Mouse (Mus musculus) hindbrain, embryonic 11.5 days (tissue): Measurements from ENCODE around the gene Gm20388. TPM values are rescaled to one million over a fixed set of nuclear protein-coding genes. Genes with fewer than 3 reads are reported as not detected.
"Not testable (repeated sequence)": the region's sequence is repeated elsewhere in the genome, so short reads cannot be mapped to it uniquely, and the experiment has no call there.

Experiments
- ATAC-seq: fragments of 200-750 bp; cut with Nextera tagmentation; 2 replicates; pipeline ENCODE4 v1.8.0; 2017; ENCODE audit warnings: mild to moderate bottlenecking, moderate TSS enrichment, moderate library complexity; ENCODE audit not compliant: low FRiP score
- DNase-seq: peaks from one replicate; pipeline ENCODE4 v3.0.0-alpha.2; 2015; ENCODE audit warnings: low spot score
- H3K27ac ChIP-seq: fragments of 300-500 bp; sonication (generic); 2 replicates; pipeline ENCODE4 v1.5.1; 2014; ENCODE audit warnings: mild to moderate bottlenecking, low read depth, low read length
- H3K27me3 ChIP-seq: fragments of 300-500 bp; sonication (generic); 2 replicates; pipeline ENCODE4 v1.6.1; 2014; ENCODE audit warnings: mild to moderate bottlenecking, low read length, moderate library complexity, mixed read lengths; ENCODE audit not compliant: control insufficient read depth, insufficient read depth
- H3K36me3 ChIP-seq: fragments of 300-500 bp; sonication (generic); 2 replicates; pipeline ENCODE4 v1.6.1; 2014; ENCODE audit warnings: mild to moderate bottlenecking, low read length, moderate library complexity, mixed read lengths; ENCODE audit not compliant: control insufficient read depth, insufficient read depth
- H3K4me1 ChIP-seq: fragments of 300-500 bp; sonication (generic); replicated peaks from 2 replicates; pipeline ENCODE4 v1.6.1; 2014; ENCODE audit warnings: low read length, mixed read lengths; ENCODE audit not compliant: control insufficient read depth, insufficient read depth
- H3K4me2 ChIP-seq: fragments of 300-500 bp; sonication (generic); replicated peaks from 2 replicates; pipeline ENCODE4 v1.6.1; 2014; ENCODE audit warnings: mild to moderate bottlenecking, low read depth, low read length
- H3K4me3 ChIP-seq: fragments of 300-500 bp; sonication (generic); 2 replicates; pipeline ENCODE4 v1.5.1; 2014; ENCODE audit warnings: low read depth, low read length
- H3K9ac ChIP-seq: fragments of 300-500 bp; sonication (generic); 2 replicates; pipeline ENCODE4 v1.6.1; 2014; ENCODE audit warnings: low read depth, low read length
- H3K9me3 ChIP-seq: fragments of 300-500 bp; sonication (generic); 2 replicates; pipeline ENCODE4 v1.6.1; 2016; ENCODE audit warnings: low read length; ENCODE audit not compliant: control insufficient read depth
- WGBS: fragments of 180-500 bp; shearing (Covaris S2); extraction: QIAGEN DNeasy Blood & Tissue Kit; methylation state at CpG from one replicate; pipeline ENCODE4 v1.1.7; 2014; 5-methylcytosine and 5-hydroxymethylcytosine counted together
- polyA plus RNA-seq: library from polyadenylated mRNA; unstranded; fragments of >200 nt; fragmentation: Nextera tagmentation; extraction: Ambion mirVana; gene quantifications from 2 replicates; pipeline ENCODE4 v1.2.1, GENCODE M21; 2014

Gene Gm20388
- polyA plus RNA-seq, 1 experiment from 2014 or later: 11.8 TPM

DNA sequence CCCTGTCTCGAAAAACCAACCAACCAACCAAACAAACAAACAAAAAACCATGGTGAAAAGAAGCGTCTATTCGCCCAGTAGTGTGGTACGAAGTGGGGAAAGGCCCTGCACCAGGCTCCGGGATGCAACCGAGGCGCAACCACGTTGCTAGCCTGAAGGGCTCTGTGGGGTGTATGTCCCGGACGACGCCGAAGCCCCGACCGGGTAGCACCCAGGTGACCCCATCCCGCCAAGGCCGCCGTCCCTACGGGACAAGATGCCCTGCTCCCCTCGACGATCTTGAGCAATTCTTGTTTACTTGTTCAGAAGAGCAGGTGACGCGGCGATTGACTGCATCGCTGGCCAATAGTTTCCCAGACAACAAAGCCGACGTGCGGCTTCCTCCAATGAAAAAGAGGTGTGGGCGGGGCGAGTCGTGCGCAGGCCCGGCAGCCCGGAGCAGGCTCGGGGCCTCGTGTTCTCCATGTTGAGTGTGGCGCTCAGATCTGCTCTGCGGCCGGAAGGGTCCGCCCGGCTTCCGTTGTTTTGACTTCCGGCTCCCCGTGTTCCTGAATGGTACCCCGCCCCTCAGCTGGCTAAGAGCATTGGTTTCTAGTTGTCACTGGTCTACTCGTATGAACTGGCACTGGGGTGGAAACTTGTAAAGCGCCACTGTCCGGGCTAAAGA lies 1674.7 kb downstream of the Gm20388 start:
- H3K4me3 ChIP-seq: peak overlapping the region; percentile 49
- ATAC-seq: peak; percentile 96
- no peaks in the 10 kb centered on the region for H3K36me3 ChIP-seq
- peak overlapping the region; percentile 63 for H3K4me2 ChIP-seq
- DNase-seq: peak; percentile 98
- no peak overlapping the region for H3K27ac ChIP-seq
- WGBS: 1% methylated on average over 47 of the region's 47 CpGs
- no peaks in the 10 kb centered on the region for H3K9me3 ChIP-seq
- H3K9ac ChIP-seq: peak overlapping the region; percentile 58
- H3K27me3 ChIP-seq: no peaks in the 10 kb centered on the region
- H3K4me1 ChIP-seq: no peaks in the 10 kb centered on the region

DNA sequence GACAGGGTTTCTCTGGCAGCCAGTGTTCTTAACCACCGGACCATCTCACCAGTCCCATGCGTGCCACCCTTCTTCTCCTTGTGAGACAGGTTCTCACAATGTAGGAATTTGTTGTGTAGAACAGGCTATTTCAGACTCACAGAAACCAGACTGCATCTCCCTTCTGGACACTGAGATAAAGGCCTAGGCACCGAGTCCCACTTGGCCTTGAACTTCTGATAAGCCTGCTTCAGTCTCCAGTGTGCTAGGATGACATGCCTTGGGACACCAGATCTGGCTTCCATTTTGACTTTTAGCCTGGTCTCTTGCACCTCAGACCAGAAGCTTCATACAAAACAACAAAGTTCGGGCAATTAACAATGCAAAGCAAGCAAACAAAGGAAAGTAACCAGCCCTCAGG lies 1678.1 kb downstream of the Gm20388 start:
- WGBS: 90% methylated on average over 4 of the region's 4 CpGs
- ATAC-seq: no peak
- DNase-seq: no peak
- no peaks in the 10 kb centered on the region for H3K27me3 ChIP-seq
- H3K4me3 ChIP-seq: no peak overlapping the region
- H3K9me3 ChIP-seq: no peaks in the 10 kb centered on the region
- no peak overlapping the region for H3K27ac ChIP-seq
- peaks cover 4% of the 10 kb centered on the region for H3K4me1 ChIP-seq
- H3K36me3 ChIP-seq: no peaks in the 10 kb centered on the region
- no peak overlapping the region for H3K4me2 ChIP-seq
- H3K9ac ChIP-seq: no peak overlapping the region

DNA sequence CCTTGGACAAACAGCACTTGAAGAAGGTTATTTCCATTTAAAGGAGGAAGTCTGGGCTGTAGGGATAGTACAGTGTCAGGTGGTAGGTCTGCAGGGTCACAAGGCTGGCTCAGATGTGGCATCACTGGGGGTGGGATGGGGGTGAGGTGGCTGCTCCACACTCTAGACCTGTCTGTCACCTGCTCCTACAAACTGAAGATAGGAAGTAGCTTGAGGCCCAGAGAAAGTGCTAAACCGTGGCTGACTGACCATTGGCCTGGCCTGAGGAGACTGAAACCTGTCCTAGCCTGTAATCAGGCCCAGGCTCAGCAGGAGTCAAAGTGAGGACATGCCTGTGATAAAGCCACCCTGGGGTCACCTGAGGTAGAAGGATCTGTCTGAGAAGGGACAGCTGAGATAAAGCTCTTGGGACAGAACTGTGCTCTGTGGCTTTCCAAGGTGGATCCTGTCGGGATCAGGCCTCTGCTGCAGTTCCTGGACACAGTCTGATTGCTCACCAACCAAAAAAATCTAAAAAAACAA lies 1678.6 kb downstream of the Gm20388 start:
- Histone ChIP-seq H3K9me3 (no peaks in the 10 kb centered on the region), H3K27me3 (no peaks in the 10 kb centered on the region), H3K9ac (no peak overlapping the region), H3K27ac (peak overlapping the region; percentile 47; the same call in 1 of the 2 replicates), H3K36me3 (no peaks in the 10 kb centered on the region), H3K4me3 (no peak overlapping the region), H3K4me1 (peaks cover 4% of the 10 kb centered on the region), H3K4me2 (no peak overlapping the region)
- DNase-seq (no peak), ATAC-seq (no peak)
- 40% methylated on average over 2 of the region's 2 CpGs for WGBS

DNA sequence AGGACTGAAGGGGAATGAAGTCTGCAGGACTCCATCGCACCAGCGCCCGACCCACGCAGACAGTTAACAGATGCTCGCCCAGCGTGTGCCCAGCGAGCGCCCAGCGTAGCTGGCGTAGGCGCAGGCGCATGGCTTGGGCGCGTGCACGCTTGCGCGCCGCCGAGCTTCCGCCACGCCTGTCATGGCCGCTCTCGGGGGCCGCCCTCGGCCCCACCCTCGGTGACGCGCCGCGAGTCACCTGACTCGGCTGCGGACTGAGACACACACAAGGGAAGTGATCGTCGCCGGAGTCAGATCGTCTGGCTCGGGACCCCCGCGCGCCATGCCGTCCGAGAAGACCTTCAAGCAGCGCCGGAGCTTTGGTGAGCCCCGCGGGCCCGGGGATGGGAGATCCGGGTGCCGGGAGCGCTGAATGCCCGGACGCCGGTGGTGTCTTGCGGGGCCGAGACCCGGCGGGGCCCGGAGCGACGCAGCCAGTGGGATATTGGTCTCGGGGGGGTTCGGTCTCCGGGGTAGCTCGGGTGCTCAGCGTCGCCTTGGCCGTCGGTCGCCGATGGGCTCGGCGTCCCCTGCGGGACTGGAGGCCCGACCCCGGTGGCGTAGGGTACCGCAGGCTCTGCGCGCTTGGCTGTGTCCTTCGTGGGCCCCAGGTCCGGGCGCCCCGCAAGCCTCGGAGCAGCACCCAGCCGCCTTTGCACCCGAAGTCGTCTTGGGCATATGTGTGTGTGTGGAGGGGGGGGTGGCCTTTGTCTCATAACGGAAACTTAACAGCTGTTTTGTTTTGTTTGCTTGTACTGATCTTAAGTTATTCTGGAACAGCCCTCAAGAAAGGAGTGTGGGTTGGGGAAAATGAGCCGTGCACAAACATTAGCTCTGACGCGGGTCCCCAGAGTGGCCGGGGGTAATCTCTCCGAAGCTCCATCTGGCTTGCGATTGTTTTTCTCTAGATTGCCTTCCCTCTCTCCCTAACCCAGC lies 1679.8 kb downstream of the Gm20388 start, which contains the start of gene Map1lc3b:
Gene Map1lc3b, plus strand, starts transcription at position 159 of the 975 bp plus-strand sequence.
- peak within 1 kb of the TSS; percentile 65; the same call in 1 of the 2 replicates for H3K27ac ChIP-seq
- H3K4me3 ChIP-seq: peak within 1 kb of the TSS; percentile 93
- H3K4me2 ChIP-seq: peak within 1 kb of the TSS; percentile 68
- DNase-seq (peak; percentile 99), ATAC-seq (peak; percentile 92)
- peaks cover 4% of the 10 kb centered on the region for H3K4me1 ChIP-seq
- no peaks in the 10 kb centered on the region for H3K9me3 ChIP-seq
- under 1% methylated on average over 86 of the region's 94 CpGs for WGBS
- H3K9ac ChIP-seq: peak within 1 kb of the TSS; percentile 83
- no peaks in the 10 kb centered on the region for H3K27me3 ChIP-seq
- H3K36me3 ChIP-seq: no peaks in the 10 kb centered on the region; the same call in 1 of the 2 replicates

DNA sequence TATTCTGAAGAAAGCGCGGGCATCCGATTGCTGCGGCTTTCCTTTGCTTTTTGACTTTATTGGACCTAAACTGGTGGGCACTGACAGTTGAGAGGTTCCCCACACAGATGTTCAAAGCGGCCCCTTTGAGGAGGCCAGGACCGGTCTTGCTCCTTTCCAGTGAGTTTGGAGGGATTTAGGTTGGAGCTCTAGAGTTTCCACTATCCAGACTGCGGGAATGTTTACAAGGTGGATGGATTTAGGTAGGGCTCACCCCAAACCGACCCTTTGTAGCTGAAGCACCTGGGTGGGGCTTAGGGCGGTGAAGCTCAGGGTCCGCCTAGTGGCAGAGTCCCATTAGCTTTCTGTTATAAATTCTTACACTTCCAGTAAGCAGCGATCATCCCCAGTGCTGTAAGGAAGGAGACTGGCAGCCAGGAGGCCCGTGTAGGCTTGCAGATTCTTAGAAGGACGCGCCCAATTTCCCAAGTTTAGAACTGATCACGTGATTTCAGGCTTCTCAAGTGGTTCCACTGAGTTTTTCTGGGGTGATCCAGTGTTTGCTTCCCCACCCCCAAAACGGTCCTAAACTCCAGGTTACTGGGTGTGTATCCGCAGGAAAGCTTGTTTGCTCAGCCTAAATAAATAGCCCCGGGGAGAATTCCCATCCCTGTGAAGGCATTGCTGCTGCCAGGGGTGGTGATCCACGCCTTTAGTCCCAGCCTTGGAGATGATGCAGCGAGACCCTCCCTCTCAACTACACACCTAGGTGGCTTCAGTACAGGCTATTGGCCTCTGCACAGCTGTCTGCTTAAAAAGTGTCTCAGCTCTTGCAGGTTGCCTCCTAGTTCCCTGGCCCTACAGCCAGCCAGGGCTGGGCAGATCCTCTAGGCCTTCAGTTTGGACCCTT lies 1680.8 kb downstream of the Gm20388 start:
- Histone ChIP-seq H3K4me1 (peaks cover 4% of the 10 kb centered on the region), H3K9me3 (no peaks in the 10 kb centered on the region), H3K27ac (no peak overlapping the region), H3K4me2 (peak overlapping the region; percentile 68), H3K27me3 (no peaks in the 10 kb centered on the region), H3K36me3 (no peaks in the 10 kb centered on the region; the same call in 1 of the 2 replicates), H3K4me3 (peak overlapping the region; percentile 93), H3K9ac (peak overlapping the region; percentile 83)
- ATAC-seq (no peak), DNase-seq (peak; percentile 57)
- 17% methylated on average over 20 of the region's 20 CpGs for WGBS

DNA sequence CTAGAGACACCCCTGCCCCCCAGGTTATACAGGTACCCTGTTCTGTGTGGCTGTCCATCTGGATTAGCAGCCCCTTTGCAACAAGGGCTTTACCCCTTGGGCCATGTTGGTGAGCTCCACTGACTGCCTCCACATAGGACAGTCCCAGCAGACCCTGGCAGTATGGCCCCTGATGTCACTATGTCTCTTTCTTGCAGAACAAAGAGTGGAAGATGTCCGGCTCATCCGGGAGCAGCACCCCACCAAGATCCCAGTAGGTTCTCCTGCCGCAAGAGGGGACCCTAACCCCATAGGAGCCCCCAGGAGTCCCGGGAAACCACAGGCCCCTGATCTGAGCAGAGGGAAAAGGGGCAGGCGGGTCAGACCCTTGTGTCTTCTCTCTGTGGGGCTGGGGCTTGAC lies 1682.7 kb downstream of the Gm20388 start:
- ATAC-seq (no peak), DNase-seq (no peak)
- WGBS: 95% methylated on average over 5 of the region's 5 CpGs
- peaks cover 6% of the 10 kb centered on the region; the same call in 1 of the 2 replicates for H3K36me3 ChIP-seq
- no peak overlapping the region for H3K4me2 ChIP-seq
- H3K4me1 ChIP-seq: peaks cover 4% of the 10 kb centered on the region
- H3K4me3 ChIP-seq: no peak overlapping the region
- H3K27ac ChIP-seq: no peak overlapping the region
- no peaks in the 10 kb centered on the region for H3K9me3 ChIP-seq
- no peak overlapping the region for H3K9ac ChIP-seq
- H3K27me3 ChIP-seq: no peaks in the 10 kb centered on the region

DNA sequence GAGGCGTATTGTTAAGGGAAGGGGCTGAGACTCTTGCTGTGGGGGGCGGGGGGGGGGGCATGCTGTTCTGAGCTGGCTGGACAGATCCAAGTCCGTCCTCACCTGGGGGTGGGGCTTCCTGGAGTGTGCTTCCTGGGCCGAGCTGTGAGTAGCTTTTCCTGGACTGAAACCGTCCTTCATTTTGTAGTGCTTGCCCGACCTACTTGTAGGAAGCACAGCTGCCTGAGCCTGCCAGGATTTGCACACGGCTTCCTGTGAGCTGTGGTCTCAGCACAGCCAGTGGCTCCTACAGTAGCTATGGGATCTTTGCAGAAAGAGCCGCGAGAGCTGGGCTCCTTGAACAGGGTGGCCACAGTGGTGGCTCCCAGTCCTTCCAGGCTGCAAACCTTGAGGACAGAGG lies 1683.3 kb downstream of the Gm20388 start:
- peaks cover 6% of the 10 kb centered on the region; the same call in 1 of the 2 replicates for H3K36me3 ChIP-seq
- H3K27ac ChIP-seq: no peak overlapping the region
- ATAC-seq: no peak
- 84% methylated on average over 9 of the region's 9 CpGs for WGBS
- DNase-seq: no peak
- H3K9me3 ChIP-seq: no peaks in the 10 kb centered on the region
- no peaks in the 10 kb centered on the region for H3K27me3 ChIP-seq
- no peak overlapping the region for H3K4me3 ChIP-seq
- peaks cover 4% of the 10 kb centered on the region for H3K4me1 ChIP-seq
- H3K9ac ChIP-seq: no peak overlapping the region
- no peak overlapping the region for H3K4me2 ChIP-seq

DNA sequence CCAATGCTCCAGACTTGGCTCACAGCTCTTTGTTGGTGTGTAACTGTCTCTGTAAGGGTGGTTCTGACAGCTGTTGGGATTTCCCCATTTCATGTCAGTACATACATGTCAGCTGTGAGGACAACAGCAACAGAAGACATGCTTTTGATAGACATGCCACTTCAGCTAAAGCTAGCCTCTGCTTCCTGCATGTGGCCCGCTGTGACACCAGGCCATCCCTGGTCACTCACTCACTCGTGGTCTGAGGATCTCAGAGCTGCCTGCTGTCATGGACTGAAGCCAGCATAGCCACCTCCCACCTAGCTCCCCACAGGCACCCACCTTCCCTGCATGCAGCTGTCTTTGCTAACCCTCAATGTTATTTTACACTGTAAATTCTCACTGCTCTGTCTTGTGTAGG lies 1686.9 kb downstream of the Gm20388 start:
- H3K27me3 ChIP-seq, H3K9ac ChIP-seq, H3K36me3 ChIP-seq, ATAC-seq, H3K4me3 ChIP-seq, H3K9me3 ChIP-seq, DNase-seq, H3K4me2 ChIP-seq, H3K4me1 ChIP-seq, H3K27ac ChIP-seq: not testable (repeated sequence)
- 70% methylated on average over 2 of the region's 2 CpGs for WGBS
